Comparison of ENCODE assay signal across 9 mouse cellular contexts in the genomic region with DNA sequence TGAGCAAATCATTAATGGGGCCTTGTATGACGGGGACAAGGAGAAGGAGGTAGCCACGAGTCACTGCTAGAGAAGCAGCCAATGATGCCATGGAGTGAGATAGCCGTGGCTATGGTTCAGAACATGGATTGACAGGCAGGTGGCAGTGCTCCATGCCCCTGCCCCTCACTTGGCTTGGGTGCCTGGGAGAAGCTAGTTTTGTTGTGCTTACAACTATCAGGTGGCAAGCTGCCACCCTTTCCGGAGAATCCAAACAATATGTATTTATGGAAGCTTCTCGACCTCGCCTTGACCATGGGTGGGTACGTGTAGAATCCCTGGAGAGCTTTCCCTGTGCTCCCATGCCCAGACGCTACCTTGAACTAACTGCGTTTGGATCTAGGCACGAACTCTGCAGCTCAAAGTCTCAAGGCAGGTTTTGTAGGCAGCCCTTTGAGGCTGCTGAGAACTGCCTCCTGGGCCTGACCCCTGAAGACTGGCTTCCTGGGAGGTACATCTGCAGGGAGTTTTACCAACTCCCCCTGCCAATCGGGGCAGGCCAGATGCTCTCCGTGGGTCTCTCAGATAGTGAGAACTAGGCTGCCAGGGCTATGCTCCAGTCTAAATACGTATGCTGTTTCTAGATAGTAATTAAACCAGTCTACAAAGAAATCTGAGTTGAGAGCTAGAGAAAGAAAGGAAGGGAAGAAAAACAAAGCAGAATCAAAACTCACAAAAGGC. TPM values are rescaled to one million over a fixed set of nuclear protein-coding genes. Genes with fewer than 3 reads are reported as not detected.
DNase-seq lines count a peak whose midpoint lies in the region; ATAC-seq lines count a peak whose summit lies in the region.
"Had no signal": no experiment of that assay in that cellular context is flagged by ENCODE, and none has a peak within 500 bp of the region (broad histone marks: within the 10 kb centered on the region; RNA-seq: fewer than 3 reads in every experiment).

No protein-coding gene starts in this region.

- H3K4me1 ChIP-seq in forebrain, embryonic 14.5 days (ENCODE audit: control insufficient read depth, insufficient read depth, low read length), result peaks cover 36% of the 10 kb centered on the region
- H3K4me1 ChIP-seq in limb, embryonic 15.5 days, result peaks cover 35% of the 10 kb centered on the region

- no peaks in the 10 kb centered on the region for H3K36me3 ChIP-seq in forebrain, embryonic 14.5 days (ENCODE audit: control insufficient read depth, insufficient read depth, low read length)
- H3K36me3 ChIP-seq in limb, embryonic 15.5 days, result no peaks in the 10 kb centered on the region

- no peak overlapping the region for H3K4me3 ChIP-seq in forebrain, embryonic 14.5 days (ENCODE audit: low read depth, low read length)
- H3K4me3 ChIP-seq in limb, embryonic 15.5 days, result no peak overlapping the region
- H3K4me3 ChIP-seq: erythroblast, embryonic 14.5 days had no signal

- H3K27me3 ChIP-seq in forebrain, embryonic 14.5 days (replicated peaks; ENCODE audit: control insufficient read depth, insufficient read depth, low read length), result no peaks in the 10 kb centered on the region
- no peaks in the 10 kb centered on the region for H3K27me3 ChIP-seq in limb, embryonic 15.5 days

- H3K4me2 ChIP-seq in forebrain, embryonic 14.5 days (ENCODE audit: low read length), result peak overlapping the region; percentile 27
- no peak overlapping the region for H3K4me2 ChIP-seq in limb, embryonic 15.5 days

- peak; percentile 68 for DNase-seq in left cerebral cortex, postnatal 4 days
- DNase-seq in left cerebral cortex, postnatal 36 days (ENCODE audit: low spot score in 2 of 2), result no peak
- DNase-seq in forebrain, embryonic 14.5 days (ENCODE audit: low spot score), result peak; percentile 64
- peak; percentile 47 for DNase-seq in retina, postnatal 1 day
- DNase-seq in spleen, postnatal 36 days (ENCODE audit: low spot score in 2 of 2), result no peak
- no peak for DNase-seq in MN1 (ENCODE audit: low spot score)

- H3K9me3 ChIP-seq in forebrain, embryonic 14.5 days (replicated peaks; ENCODE audit: control insufficient read depth, low read length), result no peaks in the 10 kb centered on the region
- no peaks in the 10 kb centered on the region for H3K9me3 ChIP-seq in limb, embryonic 15.5 days

- H3K27ac ChIP-seq in forebrain, embryonic 14.5 days (ENCODE audit: low read depth, low read length), result peak overlapping the region; percentile 88
- H3K27ac ChIP-seq in limb, embryonic 15.5 days, result peak overlapping the region; percentile 75

- WGBS in forebrain, embryonic 14.5 days, result 29% methylated on average over 13 of the region's 13 CpGs
- WGBS in limb, embryonic 15.5 days, result 58% methylated on average over 13 of the region's 13 CpGs

- intact Hi-C loops in left cerebral cortex, postnatal 4 days (cut with DNase I), result no loop called here
- intact Hi-C loops in left cerebral cortex, postnatal 36 days (cut with DNase I), result no loop called here

- peak; percentile 16; the same call in 1 of the 2 replicates for ATAC-seq in forebrain, embryonic 14.5 days
- ATAC-seq in limb, embryonic 15.5 days (ENCODE audit: insufficient number of reproducible peaks, low FRiP score, low TSS enrichment, low read depth), result no peak
- ATAC-seq in granulocyte monocyte progenitor cell, adult 5-6 weeks (replicated peaks; ENCODE audit: poor library complexity, severe bottlenecking), result no peak

- H3K9ac ChIP-seq in forebrain, embryonic 14.5 days (ENCODE audit: low read length), result peak overlapping the region; percentile 41; the same call in 1 of the 2 replicates
- no peak overlapping the region for H3K9ac ChIP-seq in limb, embryonic 15.5 days

RNA-seq across cellular contexts. Expression of a gene that starts 54.2 kb away (rescaled TPM):
- total RNA-seq in left cerebral cortex, postnatal 4 days (2021), result 10 to 100 TPM; 46.7 to 46.8 TPM
- 10 to 100 TPM; 28.2 to 32.3 TPM for total RNA-seq in left cerebral cortex, postnatal 36 days (2021)
- polyA plus RNA-seq in forebrain, embryonic 14.5 days (2014; fragmentation: Nextera tagmentation; extraction: Ambion mirVana), result 36.7 and 44.8 TPM in 2 replicates
- 59.4 and 62.3 TPM in 2 replicates for polyA plus RNA-seq in limb, embryonic 15.5 days (2015; fragmentation: Nextera tagmentation; extraction: Ambion mirVana)
- total RNA-seq in granulocyte monocyte progenitor cell, adult 5-6 weeks (2014; fragmentation: Nextera tagmentation), result 6.5 and 17.4 TPM in 2 replicates
- total RNA-seq in granulocyte monocyte progenitor cell, adult 5-6 weeks (2017), result 5.2 and 11.3 TPM in 2 replicates

Comparison
In these comparisons a context has a peak if more than half of its experiments do, and no peak if none do; other contexts are left out.
1. DNase-seq: peak in left cerebral cortex, postnatal 4 days (single experiment), forebrain, embryonic 14.5 days (single experiment) and retina, postnatal 1 day (single experiment); none in left cerebral cortex, postnatal 36 days (0 of 2), spleen, postnatal 36 days (0 of 2) and MN1 (single experiment).